Mouse (Mus musculus): ENCODE results near the gene Cd22. TPM values are rescaled to one million over a fixed set of nuclear protein-coding genes. Genes with fewer than 3 reads are reported as not detected.
"Not testable (repeated sequence)": the region's sequence is repeated elsewhere in the genome, so short reads cannot be mapped to it uniquely, and the experiment has no call there.

The Cd22 gene
- polyA plus RNA-seq (2012; fragmentation: generic; extraction: Trizol): 0.01 TPM
- long read RNA-seq, experiment 1: 0 reads
- long read RNA-seq, experiment 2: 0 reads

DNA sequence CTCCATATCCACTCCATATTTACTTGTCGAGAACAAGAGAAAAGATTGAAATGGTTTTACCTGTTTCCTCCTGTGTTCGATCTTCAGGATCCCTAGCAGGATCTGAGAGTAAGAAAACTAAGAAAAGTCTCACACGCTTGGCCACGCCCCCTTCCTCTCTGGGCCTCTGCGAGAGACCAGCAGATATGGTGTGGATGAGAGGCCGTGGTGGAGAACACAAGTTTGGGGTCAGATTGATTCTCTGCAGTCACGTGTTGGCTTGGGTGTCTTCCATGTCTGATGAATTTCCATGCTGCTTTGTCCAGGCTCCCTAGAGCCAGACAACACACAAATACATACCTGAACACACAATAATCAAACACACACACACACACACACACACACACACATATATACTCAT is at the start of gene Cd22:
Gene Cd22, minus strand, starts transcription at position 167 of the 400 bp plus-strand sequence.
- Histone ChIP-seq H3K79me2 (ENCODE audit: control insufficient read depth, insufficient read depth) (no peaks in the 10 kb centered on the region), H3K79me3 (ENCODE audit: low read depth) (no peaks in the 10 kb centered on the region), H3K4me3 (ENCODE audit: insufficient read depth, poor library complexity, severe bottlenecking) (no peak within 1 kb of the TSS), H3K27me3 (ENCODE audit: control insufficient read depth, insufficient read depth, insufficient read length) (peaks cover 16% of the 10 kb centered on the region), H3ac (ENCODE audit: control insufficient read depth, insufficient read length, low read depth) (no peak within 1 kb of the TSS), H3K36me3 (ENCODE audit: control insufficient read depth, insufficient read depth) (no peaks in the 10 kb centered on the region)
- TF ChIP-seq MYOG (IDR thresholded peaks at IDR 0.05; ENCODE audit: control insufficient read depth, extremely low read depth, insufficient read length): no peak
- TF ChIP-seq MAX (IDR thresholded peaks at IDR 0.05): no peak
- no peak for TF ChIP-seq CEBPB (IDR thresholded peaks at IDR 0.05; ENCODE audit: low read depth)
- TF ChIP-seq USF1 (IDR thresholded peaks at IDR 0.05; ENCODE audit: low read depth): no peak
- no peak for TF ChIP-seq FOSL1 (IDR thresholded peaks at IDR 0.05; ENCODE audit: insufficient read depth, low read length, poor library complexity, severe bottlenecking)
- no peak for TF ChIP-seq MYOD1 (IDR thresholded peaks at IDR 0.05; ENCODE audit: control insufficient read depth, insufficient read length, low read depth)
- no peak for TF ChIP-seq CTCF (IDR thresholded peaks at IDR 0.05; ENCODE audit: control insufficient read depth, insufficient read depth, insufficient read length)

DNA sequence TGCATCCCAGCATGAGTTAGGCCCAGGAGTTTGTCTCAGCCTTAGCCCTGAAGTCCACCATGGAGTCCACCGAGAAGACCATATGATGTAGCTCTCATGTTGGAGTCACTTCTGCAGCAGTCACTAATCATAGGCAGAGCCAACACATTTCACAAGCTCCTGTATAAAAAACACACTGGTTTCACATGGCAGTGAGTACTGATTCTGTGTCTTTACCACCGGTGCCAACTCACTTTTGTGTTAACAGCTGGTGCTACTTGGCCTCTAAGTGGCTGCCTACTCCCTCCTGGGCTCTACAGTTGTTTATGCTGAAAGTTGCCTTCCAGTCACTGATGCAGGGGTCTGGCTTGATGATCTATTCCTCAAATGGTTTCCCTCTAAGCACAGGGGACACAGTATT is 44.4 kb upstream of the Cd22 start, which contains the start of gene Hamp2:
Gene Hamp2, minus strand, starts transcription at position 101 of the 400 bp plus-strand sequence.
- not testable (repeated sequence) for H3K4me3 ChIP-seq (ENCODE audit: insufficient read depth, poor library complexity, severe bottlenecking); H3K79me2 ChIP-seq (ENCODE audit: control insufficient read depth, insufficient read depth); H3K79me3 ChIP-seq (ENCODE audit: low read depth); H3ac ChIP-seq (ENCODE audit: control insufficient read depth, insufficient read length, low read depth); H3K36me3 ChIP-seq (ENCODE audit: control insufficient read depth, insufficient read depth); H3K27me3 ChIP-seq (ENCODE audit: control insufficient read depth, insufficient read depth, insufficient read length)

DNA sequence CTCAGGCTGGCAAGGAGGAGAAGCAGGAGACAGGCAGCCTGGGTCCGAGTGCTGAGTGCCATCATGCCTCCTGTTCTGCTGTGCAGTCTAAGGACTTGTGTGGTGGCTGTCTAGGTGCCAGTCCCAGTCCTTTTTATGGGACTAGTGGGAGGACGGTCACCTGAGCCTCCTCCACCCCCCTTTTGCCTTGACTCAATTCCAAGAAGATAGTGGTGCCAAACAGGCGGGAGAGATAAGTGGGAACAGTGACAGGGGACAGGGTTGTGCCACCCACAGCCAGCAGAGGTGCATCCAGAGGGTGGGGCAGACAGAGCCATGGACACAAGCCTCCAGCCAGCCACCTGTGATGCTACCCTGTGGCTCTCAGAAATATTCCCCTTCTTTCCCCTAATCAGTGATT is 43.9 kb upstream of the Cd22 start:
- Histone ChIP-seq H3K36me3 (ENCODE audit: control insufficient read depth, insufficient read depth) (no peaks in the 10 kb centered on the region), H3ac (ENCODE audit: control insufficient read depth, insufficient read length, low read depth) (no peak overlapping the region), H3K27me3 (ENCODE audit: control insufficient read depth, insufficient read depth, insufficient read length) (no peaks in the 10 kb centered on the region), H3K4me3 (ENCODE audit: insufficient read depth, poor library complexity, severe bottlenecking) (no peak overlapping the region), H3K79me2 (ENCODE audit: control insufficient read depth, insufficient read depth) (no peaks in the 10 kb centered on the region), H3K79me3 (ENCODE audit: low read depth) (no peaks in the 10 kb centered on the region)
- no peak for TF ChIP-seq MAX (IDR thresholded peaks at IDR 0.05)
- TF ChIP-seq CTCF (IDR thresholded peaks at IDR 0.05; ENCODE audit: control insufficient read depth, insufficient read depth, insufficient read length): no peak
- TF ChIP-seq USF1 (IDR thresholded peaks at IDR 0.05; ENCODE audit: low read depth): no peak
- no peak for TF ChIP-seq MYOG (IDR thresholded peaks at IDR 0.05; ENCODE audit: control insufficient read depth, extremely low read depth, insufficient read length)
- TF ChIP-seq FOSL1 (IDR thresholded peaks at IDR 0.05; ENCODE audit: insufficient read depth, low read length, poor library complexity, severe bottlenecking): no peak
- no peak for TF ChIP-seq MYOD1 (IDR thresholded peaks at IDR 0.05; ENCODE audit: control insufficient read depth, insufficient read length, low read depth)
- TF ChIP-seq CEBPB (IDR thresholded peaks at IDR 0.05; ENCODE audit: low read depth): no peak

DNA sequence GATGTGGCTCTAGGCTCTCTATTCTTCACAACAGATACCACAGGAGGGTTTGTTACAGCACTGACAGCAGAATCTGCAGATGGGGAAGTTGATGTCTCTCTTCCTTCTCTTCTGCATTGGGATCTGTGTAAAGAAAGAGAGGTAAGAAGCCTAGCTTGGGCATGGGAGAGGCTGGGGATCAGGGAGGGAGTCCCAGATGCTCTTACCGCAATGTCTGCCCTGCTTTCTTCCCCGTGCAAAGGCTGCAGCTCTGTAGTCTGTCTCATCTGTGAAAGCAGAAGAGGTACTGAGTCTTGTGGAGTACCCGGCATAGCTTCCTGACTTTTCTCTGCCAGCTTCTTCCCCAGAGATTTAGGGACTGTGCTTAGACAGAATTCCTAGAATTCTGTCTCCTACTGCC is 42.3 kb upstream of the Cd22 start:
- not testable (repeated sequence) for H3K79me3 ChIP-seq (ENCODE audit: low read depth); H3ac ChIP-seq (ENCODE audit: control insufficient read depth, insufficient read length, low read depth); H3K4me3 ChIP-seq (ENCODE audit: insufficient read depth, poor library complexity, severe bottlenecking); H3K79me2 ChIP-seq (ENCODE audit: control insufficient read depth, insufficient read depth); H3K27me3 ChIP-seq (ENCODE audit: control insufficient read depth, insufficient read depth, insufficient read length); H3K36me3 ChIP-seq (ENCODE audit: control insufficient read depth, insufficient read depth)

DNA sequence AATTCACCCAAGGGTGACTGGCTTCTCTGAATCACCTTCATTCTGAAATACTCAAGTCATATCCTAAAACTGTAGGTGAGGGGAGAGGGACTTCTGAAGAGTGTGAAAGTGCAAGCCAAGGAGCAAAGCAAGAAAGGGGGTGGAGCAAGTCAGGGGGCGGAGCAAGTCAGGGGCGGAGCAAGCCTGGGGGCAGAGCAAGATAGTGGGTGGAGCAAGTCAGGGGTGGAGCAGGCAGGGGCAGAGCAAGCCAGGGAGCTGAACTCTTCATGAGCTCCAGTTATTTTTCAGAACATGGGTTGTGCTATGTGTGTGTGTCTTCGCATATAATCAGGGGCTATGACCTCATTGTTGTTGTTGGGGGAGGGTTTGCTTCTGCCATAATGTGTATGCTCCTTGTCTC is 40.1 kb upstream of the Cd22 start:
- Histone ChIP-seq H3ac (ENCODE audit: control insufficient read depth, insufficient read length, low read depth) (no peak overlapping the region), H3K79me3 (ENCODE audit: low read depth) (no peaks in the 10 kb centered on the region), H3K27me3 (ENCODE audit: control insufficient read depth, insufficient read depth, insufficient read length) (peaks cover 11% of the 10 kb centered on the region), H3K36me3 (ENCODE audit: control insufficient read depth, insufficient read depth) (no peaks in the 10 kb centered on the region), H3K4me3 (ENCODE audit: insufficient read depth, poor library complexity, severe bottlenecking) (no peak overlapping the region), H3K79me2 (ENCODE audit: control insufficient read depth, insufficient read depth) (no peaks in the 10 kb centered on the region)
- TF ChIP-seq MYOD1 (IDR thresholded peaks at IDR 0.05; ENCODE audit: control insufficient read depth, insufficient read length, low read depth) (no peak), CTCF (IDR thresholded peaks at IDR 0.05; ENCODE audit: control insufficient read depth, insufficient read depth, insufficient read length) (no peak), FOSL1 (IDR thresholded peaks at IDR 0.05; ENCODE audit: insufficient read depth, low read length, poor library complexity, severe bottlenecking) (no peak)

DNA sequence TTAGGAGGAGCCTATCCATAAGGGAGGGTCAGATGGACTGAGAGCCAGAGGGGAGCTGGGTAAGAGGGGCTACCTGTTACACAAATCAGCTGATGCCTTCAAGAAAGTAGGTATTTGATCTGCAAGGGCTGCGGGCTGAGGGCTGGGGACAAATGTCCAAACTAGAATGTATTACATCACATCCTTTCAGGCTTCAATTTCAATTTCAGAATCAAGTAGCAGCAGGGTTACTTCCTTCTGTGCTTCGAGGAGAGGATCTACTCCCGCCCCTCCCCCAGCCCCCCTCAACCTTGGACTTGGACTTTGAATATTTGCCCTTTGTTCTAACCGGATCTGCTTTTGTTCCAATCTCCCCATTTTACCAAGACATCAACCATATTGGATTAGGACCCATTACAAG is 37.1 kb upstream of the Cd22 start:
- Histone ChIP-seq H3K4me3 (ENCODE audit: insufficient read depth, poor library complexity, severe bottlenecking) (no peak overlapping the region), H3K27me3 (ENCODE audit: control insufficient read depth, insufficient read depth, insufficient read length) (peaks cover 29% of the 10 kb centered on the region), H3ac (ENCODE audit: control insufficient read depth, insufficient read length, low read depth) (no peak overlapping the region), H3K36me3 (ENCODE audit: control insufficient read depth, insufficient read depth) (no peaks in the 10 kb centered on the region), H3K79me3 (ENCODE audit: low read depth) (no peaks in the 10 kb centered on the region), H3K79me2 (ENCODE audit: control insufficient read depth, insufficient read depth) (no peaks in the 10 kb centered on the region)
- TF ChIP-seq CEBPB (IDR thresholded peaks at IDR 0.05; ENCODE audit: low read depth) (no peak), USF1 (IDR thresholded peaks at IDR 0.05; ENCODE audit: low read depth) (no peak), CTCF (IDR thresholded peaks at IDR 0.05; ENCODE audit: control insufficient read depth, insufficient read depth, insufficient read length) (no peak), FOSL1 (IDR thresholded peaks at IDR 0.05; ENCODE audit: insufficient read depth, low read length, poor library complexity, severe bottlenecking) (no peak), MYOG (IDR thresholded peaks at IDR 0.05; ENCODE audit: control insufficient read depth, extremely low read depth, insufficient read length) (no peak), MYOD1 (IDR thresholded peaks at IDR 0.05; ENCODE audit: control insufficient read depth, insufficient read length, low read depth) (no peak), MAX (IDR thresholded peaks at IDR 0.05) (no peak)

Measured in C2C12 (cell line).